Mouse (Mus musculus): ENCODE data around the gene Mrpl33.

The Mrpl33 gene

GRCm38 (mm10) chr5:31698297-31698726, 101.6 kb downstream of the Mrpl33 start:
- DNase-seq (ENCODE audit: low spot score in 2 of 2), result peak; percentile 75 to 81

GRCm38 (mm10) chr5:31698931-31699330, 102.2 kb downstream of the Mrpl33 start:
- no peak for DNase-seq (ENCODE audit: low spot score in 2 of 2)

GRCm38 (mm10) chr5:31699397-31699796, 102.7 kb downstream of the Mrpl33 start:
- no peak for DNase-seq (ENCODE audit: low spot score in 2 of 2)

GRCm38 (mm10) chr5:31704971-31705370, 108.2 kb downstream of the Mrpl33 start:
- peak; percentile 30 to 38 for DNase-seq (ENCODE audit: low spot score in 2 of 2)

- no peak for DNase-seq (ENCODE audit: low spot score in 2 of 2)
Observed at GRCm38 (mm10) chr5:31706826-31707225, 110.1 kb downstream of the Mrpl33 start.

GRCm38 (mm10) chr5:31709389-31709788, 112.7 kb downstream of the Mrpl33 start:
- DNase-seq (ENCODE audit: low spot score in 2 of 2), result no peak

GRCm38 (mm10) chr5:31713280-31713711, 116.6 kb downstream of the Mrpl33 start:
- DNase-seq (ENCODE audit: low spot score in 2 of 2), result no peak

- DNase-seq (ENCODE audit: low spot score in 2 of 2), result no peak
Observed at GRCm38 (mm10) chr5:31713841-31714264, 117.1 kb downstream of the Mrpl33 start.

Measured in frontal cortex, postnatal 14 days (tissue).